Mouse (Mus musculus) adrenal gland, adult 18-20 months (tissue): ENCODE measurements around the gene Jmjd6. TPM values are rescaled to one million over a fixed set of nuclear protein-coding genes. Genes with fewer than 3 reads are reported as not detected.
"Not testable (repeated sequence)": the region's sequence is repeated elsewhere in the genome, so short reads cannot be mapped to it uniquely, and the experiment has no call there.

Experiments
- DNase-seq, 2 experiments: peaks; one replicate each; pipeline ENCODE4 v3.0.0; 2021 to 2022; ENCODE audit warnings: low spot score in 2 of 2
- total RNA-seq, 2 experiments: library from RNA; stranded (reverse); gene quantifications; 1 replicate in 1 of 2; 2 replicates in 1 of 2; pipeline ENCODE4 v1.2.3; 2021

Jmjd6 gene
- total RNA-seq, 2 experiments from 2014 or later, result 42.2 to 52.6 TPM

DNA sequence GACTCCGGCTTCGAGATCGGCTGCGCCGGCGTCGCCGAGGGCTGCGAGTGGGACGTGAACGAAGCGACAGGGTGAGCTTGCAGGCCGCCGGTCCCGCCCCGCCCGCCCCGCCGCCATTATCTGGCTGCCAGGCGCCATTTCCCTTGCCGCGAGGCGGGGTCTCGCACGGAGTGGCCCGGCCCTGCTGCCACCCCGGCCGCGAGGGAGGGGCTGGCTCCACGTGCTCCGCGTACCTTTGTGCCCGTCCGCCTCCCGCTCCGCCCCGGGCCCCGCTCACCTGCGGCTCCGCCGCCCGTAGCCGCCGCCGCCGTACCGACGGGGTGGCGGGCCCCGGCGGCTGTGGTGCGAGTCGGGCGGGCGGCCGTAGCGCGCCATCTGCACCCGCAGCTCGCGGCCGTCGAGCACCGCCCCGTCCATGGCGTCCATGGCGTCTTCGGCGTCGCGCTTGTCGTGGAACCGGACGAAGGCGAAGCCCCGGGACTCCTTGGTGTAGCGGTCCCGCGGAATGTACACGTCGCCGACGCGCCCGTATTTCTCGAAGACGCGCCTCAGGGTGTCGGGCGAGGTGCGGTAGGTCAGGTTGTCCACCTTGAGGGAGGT, 9.1 kb upstream of the Jmjd6 start, which contains the start of gene Mfsd11:
Mfsd11 (plus strand) TSS at position 150 of the 600 bp plus-strand sequence.
- peak; percentile 78 for DNase-seq

- no peak for DNase-seq
Observed at GRCm38 (mm10) chr11:116851576-116852290, 8.5 kb upstream of the Jmjd6 start.

- DNase-seq, result no peak
Observed at GRCm38 (mm10) chr11:116850833-116851477, 7.7 kb upstream of the Jmjd6 start.

DNA sequence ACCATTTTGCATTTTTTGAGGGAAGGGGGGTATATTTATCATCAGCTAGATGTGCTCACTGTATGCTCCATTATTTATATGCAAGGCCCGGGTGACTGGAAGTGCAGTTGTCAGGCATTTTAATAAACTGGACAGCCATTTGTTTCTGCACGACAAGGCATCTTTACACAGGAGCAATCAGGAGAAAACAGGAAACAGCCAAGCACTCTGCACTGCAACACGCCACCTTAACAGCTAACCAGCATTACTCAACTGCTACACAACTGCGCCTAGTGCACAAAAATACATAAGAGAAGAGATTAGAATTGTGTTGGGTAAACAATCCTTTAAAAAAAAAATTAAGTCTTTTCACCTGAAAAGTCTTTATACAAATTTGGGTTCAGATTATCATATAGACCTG, 6.8 kb upstream of the Jmjd6 start:
- DNase-seq, result no peak

- DNase-seq, result no peak
Observed at GRCm38 (mm10) chr11:116849587-116849986, 6.3 kb upstream of the Jmjd6 start.

GRCm38 (mm10) chr11:116848877-116849178, 5.6 kb upstream of the Jmjd6 start:
- DNase-seq, result not testable (repeated sequence)

GRCm38 (mm10) chr11:116848086-116848876, 5.0 kb upstream of the Jmjd6 start:
- no peak for DNase-seq

GRCm38 (mm10) chr11:116847187-116848085, 4.2 kb upstream of the Jmjd6 start:
- no peak for DNase-seq

DNA sequence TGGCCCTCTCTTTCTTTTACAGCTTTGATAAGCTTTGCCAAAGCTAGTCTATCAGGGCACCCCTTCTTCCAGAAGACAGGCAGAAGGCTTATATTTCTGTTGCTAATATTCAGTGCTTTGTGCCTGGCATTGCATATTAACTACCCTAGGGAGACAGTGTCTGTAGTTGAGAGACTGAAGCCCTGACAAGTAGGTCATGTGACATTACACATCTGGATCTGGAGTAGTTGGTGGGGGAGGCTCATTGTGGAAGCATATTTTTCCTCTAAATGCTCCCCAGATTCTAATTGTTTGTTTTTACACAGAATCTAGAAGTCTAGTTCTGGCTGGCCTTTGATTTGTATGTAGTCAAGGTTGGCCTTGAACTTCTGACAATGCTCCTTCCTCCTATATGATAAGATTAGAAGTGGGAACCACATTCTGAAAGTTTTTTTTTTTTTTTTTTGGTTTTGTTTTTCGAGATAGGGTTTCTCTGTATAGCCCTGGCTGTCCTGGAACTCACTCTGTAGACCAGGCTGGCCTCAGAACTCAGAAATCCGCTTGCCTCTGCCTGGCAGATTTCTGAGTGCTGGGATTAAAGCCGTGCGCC, 3.4 kb upstream of the Jmjd6 start:
- DNase-seq, result no peak

DNA sequence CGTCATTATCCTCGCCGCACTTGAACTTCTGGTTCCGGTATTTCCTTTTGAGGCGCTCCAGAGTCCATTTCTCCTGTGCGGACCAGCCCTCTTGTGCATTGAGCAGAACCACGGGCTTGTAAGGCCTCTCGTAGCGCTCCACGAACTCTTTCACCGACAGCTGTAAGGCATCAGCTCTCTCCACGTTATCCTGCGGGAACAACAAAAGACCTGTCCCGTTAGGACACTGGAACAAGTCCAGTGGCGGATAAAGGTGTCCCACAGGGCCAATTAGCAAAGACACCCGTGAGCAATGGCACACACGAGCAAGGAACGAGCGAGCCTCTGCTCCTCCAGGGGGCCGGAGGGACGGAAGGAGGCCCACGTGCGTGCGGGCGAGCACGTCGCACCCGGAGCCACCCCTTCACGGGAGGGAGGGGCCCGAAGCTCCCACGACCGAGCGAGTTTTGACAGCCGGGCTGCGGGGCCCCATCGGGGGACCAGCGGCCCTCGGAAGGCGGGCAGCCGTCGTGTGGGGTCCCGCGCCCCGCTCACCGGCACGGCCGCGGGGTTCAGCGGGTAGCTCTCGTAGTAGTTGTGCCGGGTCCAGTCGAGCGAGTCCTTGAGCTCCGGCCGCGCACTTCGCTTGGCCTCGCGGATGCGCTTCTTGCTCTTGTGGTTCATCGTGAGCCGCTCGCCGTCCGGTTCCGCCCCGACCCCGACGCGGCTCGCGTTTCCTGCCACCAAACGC, 553 bp downstream of the Jmjd6 start:
- peak; percentile 63 to 70 for DNase-seq

GRCm38 (mm10) chr11:116840748-116841147, 2.5 kb downstream of the Jmjd6 start:
- DNase-seq, result no peak

GRCm38 (mm10) chr11:116839601-116840000, 3.6 kb downstream of the Jmjd6 start:
- DNase-seq, result no peak

DNA sequence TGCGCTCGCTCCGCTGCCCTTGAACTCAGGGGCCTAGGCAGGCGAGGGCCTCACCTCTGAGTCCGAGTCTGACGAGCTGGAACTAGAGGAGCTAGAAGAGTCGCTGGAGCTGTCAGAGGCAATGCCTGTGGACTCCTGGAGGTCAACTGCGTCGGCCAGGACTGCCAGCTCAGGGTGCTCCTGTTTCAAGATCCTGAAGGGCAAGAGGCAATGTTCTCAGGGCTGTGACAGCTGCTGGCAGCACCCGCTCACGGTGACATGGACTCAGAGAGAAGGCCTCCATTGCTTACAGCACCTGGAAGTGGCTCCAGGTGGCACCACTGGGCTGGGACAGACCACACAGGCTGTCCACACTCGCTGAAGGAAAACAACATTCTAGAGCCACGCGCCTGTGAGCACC, 4.3 kb downstream of the Jmjd6 start:
- DNase-seq, result no peak

DNA sequence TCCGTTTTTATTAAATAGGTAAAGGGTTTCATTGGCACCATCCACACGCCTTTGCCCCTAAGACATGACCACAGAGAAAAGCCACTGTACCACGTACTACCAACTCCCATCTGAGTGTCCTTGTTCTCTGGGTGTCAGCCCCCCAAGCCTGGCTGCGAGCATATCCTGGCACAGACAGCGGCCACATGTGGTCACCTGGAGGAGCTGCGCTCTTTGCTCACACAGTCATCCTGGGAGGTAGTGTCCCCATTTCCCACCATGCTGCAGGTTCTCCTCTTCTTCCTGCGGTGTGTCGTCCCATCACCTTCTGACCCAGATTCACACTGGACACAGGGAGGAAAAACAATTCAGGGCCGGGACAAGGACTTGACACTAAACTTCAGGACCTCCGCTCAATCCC, 5.8 kb downstream of the Jmjd6 start:
- no peak for DNase-seq

- DNase-seq, result no peak
Observed at GRCm38 (mm10) chr11:116836283-116836682, 7.0 kb downstream of the Jmjd6 start.

- DNase-seq, result no peak
Observed at GRCm38 (mm10) chr11:116834954-116835353, 8.3 kb downstream of the Jmjd6 start.

DNA sequence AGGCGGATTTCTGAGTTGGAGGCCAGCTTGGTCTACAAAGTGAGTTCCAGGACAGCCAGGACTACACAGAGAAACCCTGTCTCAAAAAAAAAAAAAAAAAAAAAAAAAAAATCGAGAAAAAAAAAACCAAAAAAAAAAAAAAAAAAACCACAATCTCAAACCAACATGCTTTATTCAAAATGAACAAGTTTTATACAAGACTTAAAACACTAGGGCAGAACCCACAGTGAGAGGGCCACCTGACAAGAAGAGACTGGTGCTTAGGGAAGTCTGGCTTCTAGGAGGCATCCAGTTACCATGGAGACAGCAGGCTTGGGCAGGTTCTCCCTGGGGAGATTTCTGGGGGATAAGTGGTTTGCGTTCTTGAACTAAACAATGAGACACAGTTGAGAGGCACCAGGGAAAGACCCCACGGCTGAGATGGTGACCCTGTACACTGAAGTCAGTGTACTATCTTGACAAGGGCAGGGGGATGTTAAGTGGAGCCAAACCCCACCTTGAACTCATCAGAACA, 11.0 kb downstream of the Jmjd6 start:
- DNase-seq, result no peak

- DNase-seq, result peak; percentile 91 to 92
Observed at GRCm38 (mm10) chr11:116827534-116828165, 15.6 kb downstream of the Jmjd6 start, which contains the start of gene Mxra7. Mxra7 (minus strand) TSS chr11:116828046.
